Mouse (Mus musculus) left cerebral cortex, postnatal 14 days (tissue): ENCODE results near the gene Casp7. TPM values are rescaled to one million over a fixed set of nuclear protein-coding genes. Genes with fewer than 3 reads are reported as not detected.
"Not testable (repeated sequence)": the region's sequence is repeated elsewhere in the genome, so short reads cannot be mapped to it uniquely, and the experiment has no call there.

Experiments
- DNase-seq, 2 experiments: peaks; one replicate each; pipeline ENCODE4 v3.0.0; 2021 to 2022; ENCODE audit warnings: low spot score in 2 of 2, mixed read lengths in 1 of 2
- intact Hi-C: fragments of 180-260 bp; cut with DNase I; formaldehyde crosslinking; loops from one replicate; pipeline ENCODE4 v1.15.1; 2025
- long read RNA-seq, 2 experiments: library from polyadenylated mRNA; stranded (forward); transcript quantifications; one replicate each; pipeline ENCODE4 v2.0.0; 2021
- total RNA-seq, 2 experiments: library from RNA; stranded (reverse); gene quantifications; 2 replicates each; pipeline ENCODE4 v1.2.3; 2021

The Casp7 gene
- total RNA-seq, result 1 to 10 TPM; 6.6 to 6.8 TPM
- long read RNA-seq, experiment 1, transcript Casp7-201 (7 exons, 2,350 nt), result major isoform, 5 of 6 reads
- long read RNA-seq, experiment 1, partial matches to known transcripts, result 0 of 6 reads
- long read RNA-seq, experiment 1, other reads (novel, unspliced or antisense), result 0 of 6 reads
- long read RNA-seq, experiment 2, transcript Casp7-201 (7 exons, 2,350 nt), result major isoform, 9 of 9 reads
- long read RNA-seq, experiment 2, partial matches to known transcripts, result 0 of 9 reads
- long read RNA-seq, experiment 2, other reads (novel, unspliced or antisense), result 0 of 9 reads

GRCm38 (mm10) chr19:56396669-56397621 is at the start of gene Casp7:
Casp7 (plus strand) TSS chr19:56397129.
- intact Hi-C loops, result no loop called here
- DNase-seq, result peak; percentile 29 to 54

- intact Hi-C loops, result no loop called here
- no peak for DNase-seq
Measured at GRCm38 (mm10) chr19:56349295-56349694, 47.6 kb upstream of the Casp7 start.

- intact Hi-C loops, result no loop called here
- no peak for DNase-seq
Measured at GRCm38 (mm10) chr19:56353689-56354088, 43.2 kb upstream of the Casp7 start.

GRCm38 (mm10) chr19:56355201-56355600 is 41.7 kb upstream of the Casp7 start:
- intact Hi-C loops, result no loop called here
- no peak for DNase-seq

DNA sequence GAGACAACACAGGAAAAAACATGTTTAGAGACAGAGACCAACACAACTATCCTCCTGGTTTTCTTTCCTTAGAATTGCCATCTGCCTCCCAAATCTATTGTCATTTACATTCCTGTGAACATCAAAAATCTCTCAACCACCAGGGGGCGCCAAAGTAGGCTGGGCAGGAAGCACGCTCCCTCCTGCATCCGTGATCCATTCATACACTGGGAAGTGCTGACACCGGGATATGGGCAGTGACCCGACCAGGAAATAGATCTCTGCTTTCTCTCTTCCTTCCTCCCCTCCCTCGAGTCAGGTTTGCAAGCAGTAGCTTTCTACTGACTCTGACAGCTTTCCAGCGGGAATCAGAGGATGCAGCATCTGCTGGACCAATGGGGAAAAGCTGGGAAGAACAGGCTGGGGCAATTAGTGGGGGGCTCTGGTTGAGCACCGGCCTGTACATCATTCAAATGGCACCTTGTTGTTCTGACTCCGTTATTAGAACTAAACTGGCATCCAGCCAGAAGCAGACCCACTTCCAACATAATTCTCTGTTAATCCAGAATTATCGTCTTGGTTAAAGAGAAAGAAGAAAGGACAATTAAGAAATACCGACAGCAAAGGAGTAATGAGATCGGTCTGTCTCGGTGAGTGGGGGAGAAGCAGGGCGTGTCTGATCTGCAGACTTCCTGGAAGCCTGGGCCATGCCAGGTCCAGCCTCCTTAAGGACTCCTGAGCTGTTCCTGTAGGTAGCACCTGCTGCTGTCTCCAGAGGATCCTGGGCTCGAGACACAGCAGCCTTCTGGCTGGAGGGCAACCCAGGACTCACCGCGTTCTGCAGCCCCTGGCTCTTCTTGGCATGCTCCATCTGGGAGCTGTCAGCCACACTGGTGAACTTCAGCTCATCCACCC is 40.2 kb upstream of the Casp7 start:
- peak; percentile 64 to 79 for DNase-seq
- intact Hi-C loops, result no loop called here

DNA sequence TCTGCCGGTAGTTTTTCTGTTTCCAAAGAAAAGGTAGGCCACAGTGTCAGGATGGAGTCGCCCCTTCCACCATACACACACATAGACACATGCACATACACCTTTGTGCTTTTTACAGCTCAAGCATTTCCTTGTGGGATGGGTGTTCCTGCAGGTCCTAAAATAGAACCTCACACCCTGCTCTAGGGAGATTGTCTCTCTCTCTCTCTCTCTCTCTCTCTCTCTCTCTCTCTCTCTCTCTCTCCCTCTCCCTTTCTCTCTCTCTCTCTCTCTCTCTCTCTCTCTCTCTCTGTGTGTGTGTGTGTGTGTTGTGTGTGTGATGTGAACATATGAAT is 39.6 kb upstream of the Casp7 start:
- DNase-seq, intact Hi-C loops: not testable (repeated sequence)

DNA sequence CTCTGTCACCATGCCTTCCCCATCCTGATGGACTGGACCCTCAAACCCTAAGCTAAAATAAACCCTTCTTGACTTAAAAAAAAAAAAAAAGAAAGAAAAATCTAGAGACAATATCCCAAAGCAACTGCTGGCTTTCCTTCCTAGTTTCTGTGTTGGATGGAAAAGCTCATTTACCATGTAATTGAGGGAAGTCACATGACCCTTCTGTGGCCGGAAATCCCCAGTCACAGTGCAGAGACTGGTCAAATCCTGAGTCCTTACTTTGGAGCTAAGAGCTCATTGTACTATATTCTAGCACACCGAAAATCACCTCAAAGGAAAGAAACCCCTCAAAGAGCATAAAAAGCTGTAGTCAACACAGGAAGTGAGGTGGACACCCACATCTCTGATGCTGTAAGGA is 38.0 kb upstream of the Casp7 start:
- intact Hi-C loops, result no loop called here
- DNase-seq, result no peak

- no peak for DNase-seq
- intact Hi-C loops, result no loop called here
Measured at GRCm38 (mm10) chr19:56363721-56364460, 33.0 kb upstream of the Casp7 start.

- DNase-seq, result no peak
- intact Hi-C loops, result no loop called here
Measured at GRCm38 (mm10) chr19:56364563-56364962, 32.4 kb upstream of the Casp7 start.

- no peak for DNase-seq
- intact Hi-C loops, result no loop called here
Measured at GRCm38 (mm10) chr19:56366168-56366567, 30.8 kb upstream of the Casp7 start.

- DNase-seq, result peak in 1 of 2 experiments; percentile 40
- intact Hi-C loops, result no loop called here
Measured at GRCm38 (mm10) chr19:56366625-56367024, 30.3 kb upstream of the Casp7 start.

- DNase-seq, result peak; percentile 28 to 35
- intact Hi-C loops, result no loop called here
Measured at GRCm38 (mm10) chr19:56367778-56368177, 29.2 kb upstream of the Casp7 start.

DNA sequence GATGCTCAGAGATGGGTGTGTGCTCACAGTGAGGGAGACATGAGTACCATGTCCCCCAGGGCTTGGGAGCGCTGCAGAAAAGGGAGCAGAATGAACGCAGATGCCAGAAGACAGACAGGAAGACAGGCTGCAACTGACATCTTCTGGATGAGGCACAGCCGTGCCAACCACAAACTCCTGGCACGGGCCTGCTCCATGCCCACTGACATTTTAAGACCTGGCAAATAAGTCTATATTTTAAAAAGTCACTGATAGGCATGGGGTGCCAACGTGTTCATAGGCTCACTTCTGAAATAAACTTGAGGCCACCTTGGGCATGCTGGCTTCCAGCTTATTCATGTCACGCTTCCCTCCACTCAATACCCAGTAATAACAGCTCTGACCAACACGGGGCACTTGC is 28.0 kb upstream of the Casp7 start:
- intact Hi-C loops, result no loop called here
- no peak for DNase-seq

DNA sequence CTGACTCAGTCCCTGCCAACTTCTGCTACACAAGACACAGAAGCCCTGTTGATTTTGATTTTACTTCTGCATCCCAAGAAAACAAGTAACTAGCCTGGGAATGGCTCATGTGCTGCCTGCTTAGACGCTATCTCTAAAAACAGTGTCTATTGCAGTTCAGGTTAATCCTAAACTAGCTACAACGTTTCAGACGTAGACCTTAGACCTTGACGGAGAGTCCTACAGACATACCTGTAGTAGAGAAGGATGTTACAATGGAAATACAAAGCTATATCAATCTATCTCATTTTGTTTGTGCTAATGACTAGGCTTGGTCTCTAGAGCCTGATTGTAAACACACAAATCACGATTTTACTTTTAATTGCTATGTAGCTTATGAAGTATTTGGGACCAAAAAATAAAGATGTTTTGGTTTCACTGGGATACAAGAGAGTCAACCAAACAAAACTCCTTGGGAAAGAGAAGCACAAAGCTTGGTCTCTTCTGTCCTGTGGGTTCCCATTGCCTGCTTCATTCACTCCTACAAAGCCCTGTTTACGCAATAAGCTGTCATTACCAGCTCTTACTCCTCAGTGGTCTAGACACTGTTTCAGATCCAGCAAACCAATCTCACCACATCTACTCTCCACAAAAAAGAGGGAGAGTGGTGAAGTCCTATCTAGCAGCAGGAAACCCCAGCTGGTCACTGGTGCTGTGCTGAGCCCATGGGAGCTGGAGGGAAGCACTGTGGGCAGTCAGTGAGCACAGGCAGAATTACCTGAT is 26.4 kb upstream of the Casp7 start:
- no peak for DNase-seq
- intact Hi-C loops, result no loop called here

- intact Hi-C loops, result no loop called here
- no peak for DNase-seq
Measured at GRCm38 (mm10) chr19:56372226-56372625, 24.7 kb upstream of the Casp7 start.

- no peak for DNase-seq
- intact Hi-C loops, result no loop called here
Measured at GRCm38 (mm10) chr19:56373246-56373645, 23.7 kb upstream of the Casp7 start.

DNA sequence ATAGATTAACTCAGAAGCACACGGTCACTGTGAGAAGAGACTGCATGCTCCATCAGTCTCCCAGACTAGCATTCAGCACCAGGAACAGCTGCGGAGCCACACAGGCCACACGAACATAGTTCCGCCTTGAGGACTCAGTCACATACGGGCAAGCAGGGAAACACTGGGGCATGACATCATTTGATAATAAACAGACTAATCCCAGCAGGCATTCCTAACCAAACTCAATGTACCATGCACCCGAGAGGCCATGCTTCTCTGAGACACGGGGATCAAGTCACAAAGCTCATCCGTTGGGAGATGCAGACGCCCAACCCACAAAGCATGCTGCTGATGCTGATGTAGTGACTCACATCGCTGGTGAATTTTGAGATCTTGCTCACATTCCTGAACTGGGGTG is 22.9 kb upstream of the Casp7 start:
- no peak for DNase-seq
- intact Hi-C loops, result no loop called here

DNA sequence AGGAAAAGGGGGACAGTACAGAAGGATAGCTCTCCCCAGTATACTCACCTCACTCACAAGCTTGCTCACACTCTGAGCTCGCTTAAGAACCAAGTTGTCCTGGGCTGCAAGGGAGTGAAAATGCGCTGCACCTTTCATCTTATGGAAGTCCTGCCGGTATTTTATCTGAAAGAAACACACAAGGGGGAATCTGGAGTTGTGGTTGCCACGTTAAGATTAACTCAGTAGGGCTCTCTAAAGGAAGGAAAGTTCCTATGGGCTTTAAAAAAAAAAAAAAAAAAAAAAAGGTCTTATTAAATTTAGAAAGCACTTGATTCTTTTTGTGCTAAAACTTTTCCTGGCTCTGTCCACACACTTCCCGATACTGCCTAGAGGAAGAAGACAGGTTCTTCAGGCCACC is 18.9 kb upstream of the Casp7 start:
- intact Hi-C loops, result no loop called here
- no peak for DNase-seq
